ENCODE assay signal across 8 mouse cellular contexts in the genomic region with DNA sequence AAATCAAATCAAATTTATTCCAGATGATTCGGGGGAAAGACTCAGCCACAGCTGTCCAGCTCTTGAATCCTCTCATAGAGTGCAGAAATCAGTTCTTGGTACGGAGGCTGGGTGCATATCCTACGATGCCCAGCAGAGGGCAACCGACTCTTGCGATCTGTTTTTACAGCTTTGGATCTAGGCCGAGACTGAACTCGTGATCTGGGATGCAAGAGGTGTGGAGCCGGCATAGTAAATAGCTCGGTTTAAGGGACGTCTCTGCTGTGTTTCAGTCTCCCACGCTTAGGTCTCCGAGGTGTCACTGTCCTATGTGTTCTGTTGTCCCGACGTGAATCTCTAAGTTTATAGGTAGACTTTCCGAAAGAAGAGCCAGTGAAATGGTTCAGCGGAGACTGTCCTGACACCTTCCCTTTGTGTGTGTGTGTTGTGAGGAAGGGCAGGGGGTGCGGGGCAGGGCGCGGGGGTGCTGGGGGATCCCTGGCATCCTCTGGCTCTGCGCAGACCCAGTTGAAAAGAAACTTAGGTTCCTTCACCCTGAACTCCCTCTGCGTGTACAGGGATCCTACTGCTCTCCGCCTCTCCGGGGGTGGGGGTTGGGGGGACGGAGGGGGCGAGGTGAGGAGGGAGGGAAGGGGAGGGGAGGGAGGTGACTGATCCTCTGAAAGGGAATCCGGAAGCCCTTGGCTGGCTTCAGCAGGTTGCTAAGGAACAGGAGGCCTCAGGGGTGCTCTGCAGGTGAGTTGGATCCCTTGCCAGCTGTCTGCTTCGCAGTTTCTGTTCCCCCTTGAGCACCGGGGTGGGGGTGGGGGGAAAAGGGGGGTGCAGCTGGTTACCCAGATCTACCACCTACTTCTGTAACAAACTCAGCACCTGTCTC. TPM values are rescaled to one million over a fixed set of nuclear protein-coding genes. Genes with fewer than 3 reads are reported as not detected.
DNase-seq lines count a peak whose midpoint lies in the region; ATAC-seq and TF ChIP-seq lines count a peak whose summit lies in the region.

No protein-coding gene starts in this region.

- peaks cover 6% of the 10 kb centered on the region for H3K4me1 ChIP-seq in heart, embryonic 12.5 days (replicated peaks)
- peaks cover 8% of the 10 kb centered on the region for H3K4me1 ChIP-seq in kidney, embryonic 16.5 days (ENCODE audit: insufficient read depth, low read length)
- no peaks in the 10 kb centered on the region for H3K4me1 ChIP-seq in liver, adult 2 months (ENCODE audit: control insufficient read depth, insufficient read depth, low read length)
- H3K4me1 ChIP-seq in stomach, embryonic 14.5 days (ENCODE audit: control insufficient read depth, insufficient read depth, low read length) = no peaks in the 10 kb centered on the region

- H3K27me3 ChIP-seq in heart, embryonic 12.5 days (replicated peaks) = peaks cover 47% of the 10 kb centered on the region
- no peaks in the 10 kb centered on the region for H3K27me3 ChIP-seq in kidney, embryonic 16.5 days (ENCODE audit: insufficient read depth, low read length)
- no peaks in the 10 kb centered on the region for H3K27me3 ChIP-seq in liver, adult 2 months (ENCODE audit: control insufficient read depth, insufficient read depth, low read length)
- no peaks in the 10 kb centered on the region for H3K27me3 ChIP-seq in stomach, embryonic 14.5 days (ENCODE audit: control insufficient read depth, insufficient read depth, low read length)

- peak overlapping the region; percentile 69 for H3K4me2 ChIP-seq in heart, embryonic 12.5 days
- peak overlapping the region; percentile 56 for H3K4me2 ChIP-seq in kidney, embryonic 16.5 days (replicated peaks; ENCODE audit: low read depth, low read length)
- H3K4me2 ChIP-seq in stomach, embryonic 14.5 days (replicated peaks; ENCODE audit: low read depth, low read length) = peak overlapping the region; percentile 53

- peak; percentile 96 for TF ChIP-seq CTCF in brain, embryonic 14.5 days (IDR thresholded peaks at IDR 0.05; ENCODE audit: borderline replicate concordance, extremely low read depth, insufficient read depth, insufficient read length)
- peak; percentile 84 for TF ChIP-seq CTCF in liver, adult 2 months (IDR thresholded peaks at IDR 0.05; ENCODE audit: low read depth, low read length)

- peak; percentile 88 for ATAC-seq in erythroblast, adult 5-6 weeks (replicated peaks; ENCODE audit: low FRiP score, poor library complexity, severe bottlenecking)
- ATAC-seq in heart, embryonic 12.5 days (ENCODE audit: insufficient number of reproducible peaks, low FRiP score) = peak; percentile 51; the same call in 1 of the 2 replicates
- ATAC-seq in kidney, embryonic 16.5 days (ENCODE audit: low FRiP score, low TSS enrichment) = peak; percentile 74
- ATAC-seq in stomach, embryonic 14.5 days (ENCODE audit: insufficient number of reproducible peaks, insufficient read depth, low FRiP score, low read depth) = peak; percentile 7; the same call in 1 of the 2 replicates

- peak; percentile 81 for DNase-seq in CD4-positive helper T cell, adult 2 months (ENCODE audit: low read depth, low spot score)
- peak; percentile 93 for DNase-seq in brain, embryonic 14.5 days (ENCODE audit: low read depth)
- DNase-seq in liver, adult 2 months (ENCODE audit: extremely low read depth, low read depth, low spot score) = peak; percentile 72
- DNase-seq in natural killer cell, adult 2 months (ENCODE audit: low spot score in 2 of 2) = peak; percentile 42 to 64

- peak overlapping the region; percentile 40 for H3K4me3 ChIP-seq in heart, embryonic 12.5 days
- H3K4me3 ChIP-seq in kidney, embryonic 16.5 days (ENCODE audit: low read length) = peak overlapping the region; percentile 36
- peak overlapping the region; percentile 6; the same call in 1 of the 2 replicates for H3K4me3 ChIP-seq in liver, adult 2 months (ENCODE audit: insufficient read depth, low read depth, low read length)
- H3K4me3 ChIP-seq in stomach, embryonic 14.5 days (ENCODE audit: low read depth, low read length) = peak overlapping the region; percentile 10; the same call in 1 of the 2 replicates

- no peak for TF ChIP-seq POLR2A in brain, embryonic 14.5 days (IDR thresholded peaks at IDR 0.05; ENCODE audit: borderline replicate concordance, extremely low read depth, insufficient read depth, insufficient read length, poor library complexity, severe bottlenecking)
- no peak for TF ChIP-seq POLR2A in liver, adult 2 months (IDR thresholded peaks at IDR 0.05; ENCODE audit: extremely low read depth, insufficient read depth, low read length)

- WGBS in heart, embryonic 12.5 days = 3% methylated on average over 28 of the region's 28 CpGs
- 2% methylated on average over 26 of the region's 28 CpGs for WGBS in kidney, embryonic 16.5 days
- 9% methylated on average over 28 of the region's 28 CpGs for WGBS in liver, adult 2 months
- 5% methylated on average over 28 of the region's 28 CpGs for WGBS in stomach, embryonic 14.5 days

- H3K27ac ChIP-seq in heart, embryonic 12.5 days (ENCODE audit: poor library complexity, severe bottlenecking) = no peak overlapping the region
- H3K27ac ChIP-seq in kidney, embryonic 16.5 days (ENCODE audit: low read length) = no peak overlapping the region
- H3K27ac ChIP-seq in liver, adult 2 months (replicated peaks; ENCODE audit: insufficient read depth, low read depth, low read length) = no peak overlapping the region
- H3K27ac ChIP-seq in stomach, embryonic 14.5 days (ENCODE audit: low read length) = no peak overlapping the region

- no peaks in the 10 kb centered on the region for H3K36me3 ChIP-seq in heart, embryonic 12.5 days
- H3K36me3 ChIP-seq in kidney, embryonic 16.5 days (ENCODE audit: insufficient read depth, low read length) = no peaks in the 10 kb centered on the region
- no peaks in the 10 kb centered on the region for H3K36me3 ChIP-seq in liver, adult 2 months (ENCODE audit: control insufficient read depth, insufficient read depth, low read length)
- no peaks in the 10 kb centered on the region for H3K36me3 ChIP-seq in stomach, embryonic 14.5 days (ENCODE audit: control insufficient read depth, insufficient read depth, low read length)

- H3K9me3 ChIP-seq in heart, embryonic 12.5 days (replicated peaks) = no peaks in the 10 kb centered on the region
- H3K9me3 ChIP-seq in kidney, embryonic 16.5 days (ENCODE audit: low read length) = no peaks in the 10 kb centered on the region
- H3K9me3 ChIP-seq in stomach, embryonic 14.5 days (ENCODE audit: control insufficient read depth, low read depth, low read length) = no peaks in the 10 kb centered on the region

- H3K9ac ChIP-seq in heart, embryonic 12.5 days = peak overlapping the region; percentile 42
- H3K9ac ChIP-seq in kidney, embryonic 16.5 days (replicated peaks; ENCODE audit: low read length) = peak overlapping the region; percentile 32
- H3K9ac ChIP-seq in liver, adult 2 months (ENCODE audit: low read depth, low read length) = no peak overlapping the region
- no peak overlapping the region for H3K9ac ChIP-seq in stomach, embryonic 14.5 days (replicated peaks; ENCODE audit: low read depth, low read length)

- H3K79me2 ChIP-seq in liver, adult 2 months (ENCODE audit: control insufficient read depth, insufficient read depth, low read length) = no peaks in the 10 kb centered on the region

RNA-seq across cellular contexts. Expression of a gene that starts 32.6 kb away (rescaled TPM):
- 599 and 784 TPM in 2 replicates for polyA plus RNA-seq in brain, embryonic 14.5 days (2012; rRNA removed)
- 308 and 417 TPM in 2 replicates for total RNA-seq in erythroblast, adult 5-6 weeks (2015; ENCODE audit: low replicate concordance)
- 97.0 and 120 TPM in 2 replicates for total RNA-seq in erythroblast, adult 5-6 weeks (2017; ENCODE audit: low replicate concordance)
- polyA plus RNA-seq in heart, embryonic 12.5 days (2016; fragmentation: Nextera tagmentation; extraction: Ambion mirVana) = 605 and 640 TPM in 2 replicates
- polyA plus RNA-seq in kidney, embryonic 16.5 days (2015; fragmentation: Nextera tagmentation; extraction: Ambion mirVana) = 729 and 742 TPM in 2 replicates
- 50.6 and 60.3 TPM in 2 replicates for total RNA-seq in liver, adult 2 months (2014; rRNA removed)
- 206 and 250 TPM in 2 replicates for polyA plus RNA-seq in liver, adult 2 months (2012; rRNA removed)
- polyA plus RNA-seq in stomach, embryonic 14.5 days (2014; fragmentation: Nextera tagmentation; extraction: Ambion mirVana) = 821 and 918 TPM in 2 replicates

RNA-seq across cellular contexts. Expression of a gene that starts 33.1 kb away (rescaled TPM):
- 95.1 and 98.4 TPM in 2 replicates for polyA plus RNA-seq in brain, embryonic 14.5 days (2012; rRNA removed)
- total RNA-seq in erythroblast, adult 5-6 weeks (2015; ENCODE audit: low replicate concordance) = not detected in 2 replicates
- total RNA-seq in erythroblast, adult 5-6 weeks (2017; ENCODE audit: low replicate concordance) = not detected in 2 replicates
- polyA plus RNA-seq in heart, embryonic 12.5 days (2016; fragmentation: Nextera tagmentation; extraction: Ambion mirVana) = 0.75 and 0.85 TPM in 2 replicates
- polyA plus RNA-seq in kidney, embryonic 16.5 days (2015; fragmentation: Nextera tagmentation; extraction: Ambion mirVana) = 0.21 and 0.24 TPM in 2 replicates
- not detected in 2 replicates for total RNA-seq in liver, adult 2 months (2014; rRNA removed)
- polyA plus RNA-seq in liver, adult 2 months (2012; rRNA removed) = not detected in 2 replicates
- 1.2 and 1.3 TPM in 2 replicates for polyA plus RNA-seq in stomach, embryonic 14.5 days (2014; fragmentation: Nextera tagmentation; extraction: Ambion mirVana)

RNA-seq across cellular contexts. Expression of a gene that starts 33.3 kb away (rescaled TPM):
- polyA plus RNA-seq in brain, embryonic 14.5 days (2012; rRNA removed) = 36.4 and 40.6 TPM in 2 replicates
- total RNA-seq in erythroblast, adult 5-6 weeks (2015; ENCODE audit: low replicate concordance) = 9.2 and 35.0 TPM in 2 replicates
- 3.4 and 3.5 TPM in 2 replicates for total RNA-seq in erythroblast, adult 5-6 weeks (2017; ENCODE audit: low replicate concordance)
- polyA plus RNA-seq in heart, embryonic 12.5 days (2016; fragmentation: Nextera tagmentation; extraction: Ambion mirVana) = 37.6 and 39.9 TPM in 2 replicates
- 38.8 and 41.2 TPM in 2 replicates for polyA plus RNA-seq in kidney, embryonic 16.5 days (2015; fragmentation: Nextera tagmentation; extraction: Ambion mirVana)
- total RNA-seq in liver, adult 2 months (2014; rRNA removed) = 5.1 and 9.1 TPM in 2 replicates
- polyA plus RNA-seq in liver, adult 2 months (2012; rRNA removed) = 11.9 and 16.6 TPM in 2 replicates
- polyA plus RNA-seq in stomach, embryonic 14.5 days (2014; fragmentation: Nextera tagmentation; extraction: Ambion mirVana) = 38.7 and 40.8 TPM in 2 replicates

RNA-seq across cellular contexts. Expression of a gene that starts 42.3 kb away (rescaled TPM):
- 34.9 and 44.1 TPM in 2 replicates for polyA plus RNA-seq in brain, embryonic 14.5 days (2012; rRNA removed)
- 12.5 and 24.2 TPM in 2 replicates for total RNA-seq in erythroblast, adult 5-6 weeks (2015; ENCODE audit: low replicate concordance)
- total RNA-seq in erythroblast, adult 5-6 weeks (2017; ENCODE audit: low replicate concordance) = 10.7 and 13.9 TPM in 2 replicates
- 76.9 and 77.8 TPM in 2 replicates for polyA plus RNA-seq in heart, embryonic 12.5 days (2016; fragmentation: Nextera tagmentation; extraction: Ambion mirVana)
- 74.8 and 77.8 TPM in 2 replicates for polyA plus RNA-seq in kidney, embryonic 16.5 days (2015; fragmentation: Nextera tagmentation; extraction: Ambion mirVana)
- total RNA-seq in liver, adult 2 months (2014; rRNA removed) = 17.8 and 18.2 TPM in 2 replicates
- 12.2 and 12.3 TPM in 2 replicates for polyA plus RNA-seq in liver, adult 2 months (2012; rRNA removed)
- 68.2 and 68.6 TPM in 2 replicates for polyA plus RNA-seq in stomach, embryonic 14.5 days (2014; fragmentation: Nextera tagmentation; extraction: Ambion mirVana)

RNA-seq across cellular contexts. Expression of a gene that starts 42.4 kb away (rescaled TPM):
- polyA plus RNA-seq in brain, embryonic 14.5 days (2012; rRNA removed) = 44.6 and 67.6 TPM in 2 replicates
- total RNA-seq in erythroblast, adult 5-6 weeks (2015; ENCODE audit: low replicate concordance) = 11.3 and 11.5 TPM in 2 replicates
- total RNA-seq in erythroblast, adult 5-6 weeks (2017; ENCODE audit: low replicate concordance) = 5.4 and 15.1 TPM in 2 replicates
- polyA plus RNA-seq in heart, embryonic 12.5 days (2016; fragmentation: Nextera tagmentation; extraction: Ambion mirVana) = 55.5 and 57.4 TPM in 2 replicates
- 54.9 and 60.6 TPM in 2 replicates for polyA plus RNA-seq in kidney, embryonic 16.5 days (2015; fragmentation: Nextera tagmentation; extraction: Ambion mirVana)
- total RNA-seq in liver, adult 2 months (2014; rRNA removed) = 31.7 and 31.9 TPM in 2 replicates
- 21.0 and 30.7 TPM in 2 replicates for polyA plus RNA-seq in liver, adult 2 months (2012; rRNA removed)
- polyA plus RNA-seq in stomach, embryonic 14.5 days (2014; fragmentation: Nextera tagmentation; extraction: Ambion mirVana) = 68.9 and 71.7 TPM in 2 replicates

Comparison
In these comparisons a context has a peak if more than half of its experiments do, and no peak if none do; other contexts are left out.
1. ATAC-seq: peak in every context shown above with its lines; median percentile 88 in erythroblast, adult 5-6 weeks; 74 in kidney, embryonic 16.5 days; 51 in heart, embryonic 12.5 days; 7 in stomach, embryonic 14.5 days.
2. H3K9ac ChIP-seq: peak in heart, embryonic 12.5 days (single experiment) and kidney, embryonic 16.5 days (single experiment); none in liver, adult 2 months (single experiment) and stomach, embryonic 14.5 days (single experiment).
3. RNA of a gene that starts 33.1 kb away (polyA plus RNA-seq): 95.1 to 98.4 TPM in brain, embryonic 14.5 days; 1.2 to 1.3 TPM in stomach, embryonic 14.5 days, 0.75 to 0.85 TPM in heart, embryonic 12.5 days, 0.21 to 0.24 TPM in kidney, embryonic 16.5 days and not detected in liver, adult 2 months; every median in the first group is over 10 times any median in the second.
4. Peak in every context shown above with its lines, with median percentiles within 50 percentile points of each other: DNase-seq, H3K4me2 ChIP-seq and H3K4me3 ChIP-seq.